Mouse (Mus musculus) forebrain, embryonic 13.5 days (tissue): Measurements from ENCODE around the gene Ak1. TPM values are rescaled to one million over a fixed set of nuclear protein-coding genes. Genes with fewer than 3 reads are reported as not detected.
A peak's percentile ranks its signal among the peaks of the same experiment; 100 is the strongest.

Source experiments
- ATAC-seq: fragments of 200-750 bp; cut with Nextera tagmentation; 2 replicates; pipeline ENCODE4 v1.8.0; 2017
- H3K27ac ChIP-seq: fragments of 300-500 bp; sonication (generic); 2 replicates; pipeline ENCODE4 v1.5.1; 2015; ENCODE audit warnings: inconsistent platforms, mild to moderate bottlenecking, moderate library complexity
- H3K27me3 ChIP-seq: fragments of 300-500 bp; sonication (generic); 2 replicates; pipeline ENCODE4 v1.6.1; 2015; ENCODE audit warnings: mild to moderate bottlenecking, inconsistent platforms
- H3K36me3 ChIP-seq: fragments of 300-500 bp; sonication (generic); 2 replicates; pipeline ENCODE4 v1.6.1; 2015; ENCODE audit warnings: mild to moderate bottlenecking, inconsistent platforms; ENCODE audit not compliant: poor library complexity, severe bottlenecking
- H3K4me1 ChIP-seq: fragments of 300-500 bp; sonication (generic); 2 replicates; pipeline ENCODE4 v1.6.1; 2015; ENCODE audit warnings: inconsistent platforms
- H3K4me2 ChIP-seq: fragments of 300-500 bp; sonication (generic); 2 replicates; pipeline ENCODE4 v1.6.1; 2015; ENCODE audit warnings: inconsistent platforms, mild to moderate bottlenecking, moderate library complexity
- H3K4me3 ChIP-seq: fragments of 300-500 bp; sonication (generic); 2 replicates; pipeline ENCODE4 v1.5.1; 2015; ENCODE audit warnings: mild to moderate bottlenecking, inconsistent platforms
- H3K9ac ChIP-seq: fragments of 300-500 bp; sonication (generic); 2 replicates; pipeline ENCODE4 v1.6.1; 2015; ENCODE audit warnings: mild to moderate bottlenecking, inconsistent platforms
- H3K9me3 ChIP-seq: fragments of 300-500 bp; sonication (generic); replicated peaks from 2 replicates; pipeline ENCODE4 v1.6.1; 2016; ENCODE audit warnings: inconsistent platforms
- WGBS: fragments of 180-500 bp; shearing (Covaris S2); methylation state at CpG from one replicate; pipeline ENCODE4 v1.1.7; 2015; 5-methylcytosine and 5-hydroxymethylcytosine counted together
- polyA plus RNA-seq: library from polyadenylated mRNA; unstranded; fragments of >200 nt; fragmentation: Nextera tagmentation; extraction: Ambion mirVana; gene quantifications from 2 replicates; pipeline ENCODE4 v1.2.1, GENCODE M21; 2015

Ak1 gene
- polyA plus RNA-seq, 1 experiment from 2014 or later, result 48.8 TPM

- no peak overlapping the region for H3K9ac ChIP-seq
Measured at GRCm38 (mm10) chr2:32602600-32603054, 18.9 kb upstream of the Ak1 start.

GRCm38 (mm10) chr2:32604631-32605030 is 16.9 kb upstream of the Ak1 start:
- Histone ChIP-seq H3K27ac (no peak overlapping the region), H3K4me3 (no peak overlapping the region), H3K4me1 (peaks cover 15% of the 10 kb centered on the region), H3K27me3 (no peaks in the 10 kb centered on the region), H3K9me3 (no peaks in the 10 kb centered on the region), H3K4me2 (no peak overlapping the region), H3K9ac (no peak overlapping the region), H3K36me3 (no peaks in the 10 kb centered on the region)
- WGBS, result 43% methylated on average over 10 of the region's 10 CpGs
- ATAC-seq, result no peak

More at GRCm38 (mm10) chr2:32602600-32603054, 18.9 kb upstream of the Ak1 start:
- H3K9me3 ChIP-seq, result no peaks in the 10 kb centered on the region
- H3K27me3 ChIP-seq, result no peaks in the 10 kb centered on the region
- H3K27ac ChIP-seq, result no peak overlapping the region
- H3K36me3 ChIP-seq, result no peaks in the 10 kb centered on the region
- H3K4me2 ChIP-seq, result peak overlapping the region; percentile 53
- H3K4me1 ChIP-seq, result peaks cover 4% of the 10 kb centered on the region; the same call in 1 of the 2 replicates
- 0% methylated on average over 11 of the region's 11 CpGs for WGBS
- peak overlapping the region; percentile 26 for H3K4me3 ChIP-seq
- no peak for ATAC-seq

GRCm38 (mm10) chr2:32606161-32607142 is 15.1 kb upstream of the Ak1 start:
- Histone ChIP-seq H3K27ac (no peak overlapping the region), H3K36me3 (no peaks in the 10 kb centered on the region), H3K4me1 (peaks cover 23% of the 10 kb centered on the region), H3K9me3 (no peaks in the 10 kb centered on the region), H3K4me3 (peak overlapping the region; percentile 63), H3K4me2 (peak overlapping the region; percentile 83), H3K9ac (peak overlapping the region; percentile 78), H3K27me3 (no peaks in the 10 kb centered on the region)
- peak; percentile 90 for ATAC-seq
- 14% methylated on average over 46 of the region's 55 CpGs for WGBS

GRCm38 (mm10) chr2:32607262-32607947 is 14.2 kb upstream of the Ak1 start:
- Histone ChIP-seq H3K9ac (peak overlapping the region; percentile 78), H3K36me3 (no peaks in the 10 kb centered on the region), H3K27ac (no peak overlapping the region), H3K4me1 (peaks cover 22% of the 10 kb centered on the region), H3K27me3 (no peaks in the 10 kb centered on the region), H3K9me3 (no peaks in the 10 kb centered on the region), H3K4me2 (peak overlapping the region; percentile 83), H3K4me3 (peak overlapping the region; percentile 63)
- peak; percentile 54 for ATAC-seq
- WGBS, result 6% methylated on average over 34 of the region's 34 CpGs

GRCm38 (mm10) chr2:32608141-32608777 is 13.3 kb upstream of the Ak1 start:
- 12% methylated on average over 25 of the region's 25 CpGs for WGBS
- no peaks in the 10 kb centered on the region for H3K9me3 ChIP-seq

GRCm38 (mm10) chr2:32608778-32609435 is 12.7 kb upstream of the Ak1 start:
- Histone ChIP-seq H3K4me2 (peak overlapping the region; percentile 83), H3K4me3 (0 out of 2 replicates have a peak overlapping the region, but pooled peaks have one; percentile 8), H3K9me3 (no peaks in the 10 kb centered on the region), H3K36me3 (no peaks in the 10 kb centered on the region), H3K9ac (no peak overlapping the region), H3K27me3 (no peaks in the 10 kb centered on the region), H3K27ac (no peak overlapping the region), H3K4me1 (peaks cover 19% of the 10 kb centered on the region)
- WGBS, result 45% methylated on average over 18 of the region's 18 CpGs
- no peak for ATAC-seq

More at GRCm38 (mm10) chr2:32608141-32608777, 13.3 kb upstream of the Ak1 start:
- ATAC-seq, result peak; percentile 14; the same call in 1 of the 2 replicates
- peak overlapping the region; percentile 83 for H3K4me2 ChIP-seq
- H3K4me1 ChIP-seq, result peaks cover 19% of the 10 kb centered on the region
- no peaks in the 10 kb centered on the region for H3K27me3 ChIP-seq
- no peaks in the 10 kb centered on the region for H3K36me3 ChIP-seq
- no peak overlapping the region for H3K9ac ChIP-seq
- H3K27ac ChIP-seq, result no peak overlapping the region
- H3K4me3 ChIP-seq, result peak overlapping the region; percentile 63; the same call in 1 of the 2 replicates

- peak overlapping the region; percentile 58 for H3K4me2 ChIP-seq
- H3K27me3 ChIP-seq, result no peaks in the 10 kb centered on the region
- no peak overlapping the region for H3K27ac ChIP-seq
- 0 out of 2 replicates have a peak, but pooled peaks cover 8% of the 10 kb centered on the region for H3K36me3 ChIP-seq
- H3K4me1 ChIP-seq, result peaks cover 19% of the 10 kb centered on the region
- 14% methylated on average over 23 of the region's 23 CpGs for WGBS
- peak overlapping the region; percentile 27; the same call in 1 of the 2 replicates for H3K9ac ChIP-seq
- ATAC-seq, result no peak
- H3K4me3 ChIP-seq, result peak overlapping the region; percentile 37
- H3K9me3 ChIP-seq, result no peaks in the 10 kb centered on the region
Measured at GRCm38 (mm10) chr2:32610610-32611229, 10.8 kb upstream of the Ak1 start.

GRCm38 (mm10) chr2:32612274-32612673 is 9.3 kb upstream of the Ak1 start:
- no peak for ATAC-seq
- Histone ChIP-seq H3K27me3 (no peaks in the 10 kb centered on the region), H3K4me1 (peaks cover 19% of the 10 kb centered on the region), H3K9me3 (no peaks in the 10 kb centered on the region), H3K9ac (no peak overlapping the region), H3K36me3 (0 out of 2 replicates have a peak, but pooled peaks cover 8% of the 10 kb centered on the region), H3K27ac (no peak overlapping the region), H3K4me2 (no peak overlapping the region), H3K4me3 (no peak overlapping the region)
- WGBS, result 69% methylated on average over 26 of the region's 26 CpGs

GRCm38 (mm10) chr2:32617109-32617508 is 4.4 kb upstream of the Ak1 start:
- no peaks in the 10 kb centered on the region for H3K9me3 ChIP-seq
- peaks cover 25% of the 10 kb centered on the region for H3K4me1 ChIP-seq
- H3K36me3 ChIP-seq, result peaks cover 8% of the 10 kb centered on the region; the same call in 1 of the 2 replicates
- 97% methylated on average over 1 of the region's 1 CpGs for WGBS
- no peak overlapping the region for H3K4me2 ChIP-seq
- ATAC-seq, result no peak
- no peaks in the 10 kb centered on the region for H3K27me3 ChIP-seq
- H3K9ac ChIP-seq, result no peak overlapping the region
- H3K27ac ChIP-seq, result no peak overlapping the region
- no peak overlapping the region for H3K4me3 ChIP-seq

- H3K36me3 ChIP-seq, result peaks cover 8% of the 10 kb centered on the region; the same call in 1 of the 2 replicates
Measured at GRCm38 (mm10) chr2:32617601-32618000, 4.0 kb upstream of the Ak1 start.

GRCm38 (mm10) chr2:32618051-32618450 is 3.5 kb upstream of the Ak1 start:
- H3K9me3 ChIP-seq, result no peaks in the 10 kb centered on the region
- peaks cover 25% of the 10 kb centered on the region for H3K4me1 ChIP-seq
- no peak overlapping the region for H3K27ac ChIP-seq

More at GRCm38 (mm10) chr2:32617601-32618000, 4.0 kb upstream of the Ak1 start:
- Histone ChIP-seq H3K4me1 (peaks cover 25% of the 10 kb centered on the region), H3K4me3 (no peak overlapping the region), H3K27ac (no peak overlapping the region), H3K9ac (no peak overlapping the region), H3K4me2 (no peak overlapping the region), H3K9me3 (no peaks in the 10 kb centered on the region), H3K27me3 (no peaks in the 10 kb centered on the region)
- WGBS, result 94% methylated on average over 4 of the region's 4 CpGs
- no peak for ATAC-seq

More at GRCm38 (mm10) chr2:32618051-32618450, 3.5 kb upstream of the Ak1 start:
- Histone ChIP-seq H3K4me3 (no peak overlapping the region), H3K36me3 (peaks cover 8% of the 10 kb centered on the region; the same call in 1 of the 2 replicates), H3K4me2 (no peak overlapping the region), H3K27me3 (no peaks in the 10 kb centered on the region), H3K9ac (no peak overlapping the region)
- 75% methylated on average over 9 of the region's 9 CpGs for WGBS
- ATAC-seq, result no peak
